Mouse (Mus musculus): ENCODE data around the gene Slc25a22.

The Slc25a22 gene

GRCm38 (mm10) chr7:141471236-141471635 lies 33.5 kb upstream of the Slc25a22 start:
- DNase-seq: no peak

- no peak for DNase-seq
These were observed 32.9 kb upstream of the Slc25a22 start for GRCm38 (mm10) chr7:141470637-141470944.

- no peak for DNase-seq
These were observed 32.4 kb upstream of the Slc25a22 start for GRCm38 (mm10) chr7:141469901-141470636.

GRCm38 (mm10) chr7:141469352-141469751 lies 31.7 kb upstream of the Slc25a22 start:
- no peak for DNase-seq

- DNase-seq: no peak
These were observed 31.0 kb upstream of the Slc25a22 start for GRCm38 (mm10) chr7:141468522-141469211.

- no peak for DNase-seq
These were observed 30.5 kb upstream of the Slc25a22 start for GRCm38 (mm10) chr7:141468164-141468521.

- DNase-seq: peak; percentile 74
These were observed 29.7 kb upstream of the Slc25a22 start, which contains the start of gene Cd151 for GRCm38 (mm10) chr7:141467230-141468030. TSS of gene Cd151 (plus strand) at chr7:141467392.

- DNase-seq: no peak
These were observed 29.0 kb upstream of the Slc25a22 start for GRCm38 (mm10) chr7:141466607-141467148.

GRCm38 (mm10) chr7:141466045-141466394 lies 28.3 kb upstream of the Slc25a22 start:
- no peak for DNase-seq

GRCm38 (mm10) chr7:141465388-141466044 lies 27.8 kb upstream of the Slc25a22 start:
- DNase-seq: no peak

GRCm38 (mm10) chr7:141464603-141465201 lies 27.0 kb upstream of the Slc25a22 start:
- no peak for DNase-seq

- no peak for DNase-seq
These were observed 26.3 kb upstream of the Slc25a22 start for GRCm38 (mm10) chr7:141463824-141464602.

GRCm38 (mm10) chr7:141462333-141462821 lies 24.7 kb upstream of the Slc25a22 start:
- no peak for DNase-seq

GRCm38 (mm10) chr7:141461521-141462332 lies 24.0 kb upstream of the Slc25a22 start:
- no peak for DNase-seq

GRCm38 (mm10) chr7:141460391-141461113 lies 22.9 kb upstream of the Slc25a22 start, which contains the start of gene Cracr2b:
TSS of gene Cracr2b (plus strand) at chr7:141461094.
- no peak for DNase-seq

GRCm38 (mm10) chr7:141460001-141460390 lies 22.3 kb upstream of the Slc25a22 start:
- DNase-seq: no peak

- peak; percentile 83 for DNase-seq
These were observed 21.6 kb upstream of the Slc25a22 start for GRCm38 (mm10) chr7:141459301-141459711.

- DNase-seq: peak; percentile 51
These were observed 21.0 kb upstream of the Slc25a22 start for GRCm38 (mm10) chr7:141458661-141459060.

- DNase-seq: peak; percentile 62
These were observed 20.4 kb upstream of the Slc25a22 start for GRCm38 (mm10) chr7:141457986-141458660.
